In the genomic region with DNA sequence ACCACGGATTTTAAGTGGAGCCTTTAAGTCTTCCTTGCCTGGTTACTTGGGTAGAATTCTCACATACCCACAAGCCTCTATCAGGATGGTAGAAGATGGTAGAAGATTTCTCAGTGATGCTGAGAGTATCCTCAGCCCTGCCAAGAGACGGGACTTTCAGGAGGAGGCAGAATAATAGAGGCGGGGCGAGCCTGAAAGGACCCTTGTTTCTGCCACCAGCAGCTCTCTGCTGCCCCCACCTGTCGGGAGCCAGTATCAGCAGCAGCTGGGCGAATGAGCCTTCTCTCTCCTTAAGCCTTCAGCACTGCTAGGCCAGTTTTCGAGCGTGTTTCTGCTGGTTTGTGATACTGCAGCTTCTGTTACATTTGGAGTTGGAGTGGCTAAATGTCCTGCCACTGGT, we compare ENCODE assay signal across 8 mouse cellular contexts. TPM values are rescaled to one million over a fixed set of nuclear protein-coding genes. Genes with fewer than 3 reads are reported as not detected.
A peak's percentile ranks its signal among the peaks of the same experiment; 100 is the strongest.
DNase-seq lines count a peak whose midpoint lies in the region; ATAC-seq and TF ChIP-seq lines count a peak whose summit lies in the region.

No protein-coding gene starts in this region.

- H3K9ac ChIP-seq in forebrain, embryonic 15.5 days (replicated peaks): no peak overlapping the region
- H3K9ac ChIP-seq in liver, embryonic 11.5 days (ENCODE audit: low read depth, low read length): no peak overlapping the region
- H3K9ac ChIP-seq in neural tube, embryonic 14.5 days (replicated peaks; ENCODE audit: low read depth, low read length): no peak overlapping the region

- H3K36me3 ChIP-seq in forebrain, embryonic 15.5 days: no peaks in the 10 kb centered on the region
- H3K36me3 ChIP-seq in kidney, adult 2 months (ENCODE audit: control insufficient read depth, insufficient read depth, low read length): no peaks in the 10 kb centered on the region
- H3K36me3 ChIP-seq in liver, embryonic 11.5 days (ENCODE audit: control insufficient read depth, insufficient read depth, low read length): no peaks in the 10 kb centered on the region
- no peaks in the 10 kb centered on the region for H3K36me3 ChIP-seq in neural tube, embryonic 14.5 days (ENCODE audit: control insufficient read depth, insufficient read depth, low read length)

- WGBS in bone marrow, adult 2 months: 5% methylated on average over 8 of the region's 8 CpGs
- 5% methylated on average over 8 of the region's 8 CpGs for WGBS in forebrain, embryonic 15.5 days
- 6% methylated on average over 8 of the region's 8 CpGs for WGBS in kidney, adult 2 months
- 8% methylated on average over 8 of the region's 8 CpGs for WGBS in liver, embryonic 11.5 days
- WGBS in neural tube, embryonic 14.5 days: 11% methylated on average over 8 of the region's 8 CpGs

- H3K4me2 ChIP-seq in forebrain, embryonic 15.5 days (replicated peaks): no peak overlapping the region
- H3K4me2 ChIP-seq in liver, embryonic 11.5 days: no peak overlapping the region
- no peak overlapping the region for H3K4me2 ChIP-seq in neural tube, embryonic 14.5 days (ENCODE audit: low read depth, low read length)

- no peaks in the 10 kb centered on the region for H3K4me1 ChIP-seq in bone marrow, adult 2 months (ENCODE audit: control insufficient read depth, insufficient read depth, low read length)
- no peaks in the 10 kb centered on the region for H3K4me1 ChIP-seq in forebrain, embryonic 15.5 days
- H3K4me1 ChIP-seq in kidney, adult 2 months (ENCODE audit: control insufficient read depth, insufficient read depth, low read length): peaks cover 2% of the 10 kb centered on the region; the same call in 1 of the 2 replicates
- H3K4me1 ChIP-seq in liver, embryonic 11.5 days (replicated peaks; ENCODE audit: control insufficient read depth, insufficient read depth, low read length): no peaks in the 10 kb centered on the region
- H3K4me1 ChIP-seq in neural tube, embryonic 14.5 days (ENCODE audit: control insufficient read depth, insufficient read depth, low read length): no peaks in the 10 kb centered on the region

- peak; percentile 81 for TF ChIP-seq CTCF in bone marrow, adult 2 months (IDR thresholded peaks at IDR 0.05; ENCODE audit: control insufficient read depth, insufficient read depth, low read length)
- TF ChIP-seq CTCF in kidney, adult 2 months (conservative IDR thresholded peaks at IDR 0.05; ENCODE audit: insufficient read depth, insufficient read length, low read depth, low read length): peak; percentile 82

- H3K9me3 ChIP-seq in forebrain, embryonic 15.5 days: no peaks in the 10 kb centered on the region
- H3K9me3 ChIP-seq in liver, embryonic 11.5 days (ENCODE audit: control insufficient read depth, low read length): no peaks in the 10 kb centered on the region
- no peaks in the 10 kb centered on the region for H3K9me3 ChIP-seq in neural tube, embryonic 14.5 days (ENCODE audit: control insufficient read depth, low read length)

- H3K4me3 ChIP-seq in bone marrow, adult 2 months (replicated peaks; ENCODE audit: control insufficient read depth, low read depth, low read length): no peak overlapping the region
- no peak overlapping the region for H3K4me3 ChIP-seq in forebrain, embryonic 15.5 days
- no peak overlapping the region for H3K4me3 ChIP-seq in kidney, adult 2 months (ENCODE audit: insufficient read depth, low read depth, low read length)
- H3K4me3 ChIP-seq in liver, embryonic 11.5 days (ENCODE audit: low read depth, low read length): no peak overlapping the region
- no peak overlapping the region for H3K4me3 ChIP-seq in neural tube, embryonic 14.5 days (ENCODE audit: low read depth, low read length)

- peak; percentile 27; the same call in 1 of the 2 replicates for ATAC-seq in forebrain, embryonic 15.5 days (replicated peaks)
- no peak for ATAC-seq in liver, embryonic 11.5 days (replicated peaks; ENCODE audit: low FRiP score)
- 0 out of 2 replicates have a peak, but pooled peaks have one; percentile 22 for ATAC-seq in neural tube, embryonic 14.5 days (ENCODE audit: low read depth)

- no peak overlapping the region for H3K27ac ChIP-seq in bone marrow, adult 2 months (ENCODE audit: control insufficient read depth, insufficient read depth, low read depth, low read length, poor library complexity)
- H3K27ac ChIP-seq in forebrain, embryonic 15.5 days (replicated peaks): no peak overlapping the region
- no peak overlapping the region for H3K27ac ChIP-seq in kidney, adult 2 months (ENCODE audit: insufficient read depth, low read depth, low read length)
- H3K27ac ChIP-seq in liver, embryonic 11.5 days (ENCODE audit: low read depth, low read length): no peak overlapping the region
- H3K27ac ChIP-seq in neural tube, embryonic 14.5 days (ENCODE audit: low read depth, low read length): no peak overlapping the region

- DNase-seq in ovary, postnatal 36 days (ENCODE audit: low spot score): peak; percentile 72
- DNase-seq in ovary, postnatal 10 days (ENCODE audit: low spot score): no peak
- DNase-seq in kidney, adult 2 months: peak; percentile 64
- peak; percentile 67 for DNase-seq in liver, embryonic 11.5 days (ENCODE audit: low spot score)
- peak; percentile 64 for DNase-seq in urinary bladder, postnatal 25 days (ENCODE audit: low spot score)

- no peak for TF ChIP-seq POLR2A in bone marrow, adult 2 months (IDR thresholded peaks at IDR 0.05; ENCODE audit: borderline replicate concordance, control insufficient read depth, low read depth, low read length)
- TF ChIP-seq POLR2A in kidney, adult 2 months (IDR thresholded peaks at IDR 0.05; ENCODE audit: low read depth, low read length): no peak

- no peaks in the 10 kb centered on the region for H3K27me3 ChIP-seq in forebrain, embryonic 15.5 days
- no peaks in the 10 kb centered on the region for H3K27me3 ChIP-seq in kidney, adult 2 months (replicated peaks; ENCODE audit: control insufficient read depth, insufficient read depth, low read length)
- peaks cover 7% of the 10 kb centered on the region for H3K27me3 ChIP-seq in liver, embryonic 11.5 days (replicated peaks; ENCODE audit: control insufficient read depth, insufficient read depth, low read length)
- no peaks in the 10 kb centered on the region for H3K27me3 ChIP-seq in neural tube, embryonic 14.5 days (ENCODE audit: control insufficient read depth, insufficient read depth, low read length)

RNA-seq across cellular contexts. Expression of gene Plin1, which starts 3.5 kb away (rescaled TPM):
- 2.3 TPM in 1 of 2 replicates, not detected in the other for polyA plus RNA-seq in bone marrow, adult 2 months (2011; ENCODE audit: insufficient read depth, insufficient read length, low replicate concordance, missing spikeins)
- not detected in 2 replicates for polyA plus RNA-seq in forebrain, embryonic 15.5 days (2015; fragmentation: Nextera tagmentation; extraction: Ambion mirVana)
- 58.4 and 72.2 TPM in 2 replicates for polyA plus RNA-seq in kidney, adult 2 months (2012; rRNA removed)
- not detected in 2 replicates for polyA plus RNA-seq in liver, embryonic 11.5 days (2014; fragmentation: Nextera tagmentation; extraction: Ambion mirVana)
- polyA plus RNA-seq in neural tube, embryonic 14.5 days (2014; fragmentation: Nextera tagmentation; extraction: Ambion mirVana): 0.17 TPM in 1 of 2 replicates, not detected in the other

RNA-seq across cellular contexts. Expression of gene Kif7, which starts 13.6 kb away (rescaled TPM):
- polyA plus RNA-seq in bone marrow, adult 2 months (2011; ENCODE audit: insufficient read depth, insufficient read length, low replicate concordance, missing spikeins): 0.29 and 1.00 TPM in 2 replicates
- 3.3 and 3.4 TPM in 2 replicates for polyA plus RNA-seq in forebrain, embryonic 15.5 days (2015; fragmentation: Nextera tagmentation; extraction: Ambion mirVana)
- 0.81 and 0.92 TPM in 2 replicates for polyA plus RNA-seq in kidney, adult 2 months (2012; rRNA removed)
- 2.3 and 3.0 TPM in 2 replicates for polyA plus RNA-seq in liver, embryonic 11.5 days (2014; fragmentation: Nextera tagmentation; extraction: Ambion mirVana)
- 1.3 and 2.3 TPM in 2 replicates for polyA plus RNA-seq in neural tube, embryonic 14.5 days (2014; fragmentation: Nextera tagmentation; extraction: Ambion mirVana)

RNA-seq across cellular contexts. Expression of gene Pex11a, which starts 13.8 kb away (rescaled TPM):
- 3.4 and 4.9 TPM in 2 replicates for polyA plus RNA-seq in bone marrow, adult 2 months (2011; ENCODE audit: insufficient read depth, insufficient read length, low replicate concordance, missing spikeins)
- polyA plus RNA-seq in forebrain, embryonic 15.5 days (2015; fragmentation: Nextera tagmentation; extraction: Ambion mirVana): 16.9 and 18.8 TPM in 2 replicates
- polyA plus RNA-seq in kidney, adult 2 months (2012; rRNA removed): 40.6 and 41.0 TPM in 2 replicates
- polyA plus RNA-seq in liver, embryonic 11.5 days (2014; fragmentation: Nextera tagmentation; extraction: Ambion mirVana): 2.3 and 2.9 TPM in 2 replicates
- 13.4 and 16.2 TPM in 2 replicates for polyA plus RNA-seq in neural tube, embryonic 14.5 days (2014; fragmentation: Nextera tagmentation; extraction: Ambion mirVana)

RNA-seq across cellular contexts. Expression of gene Wdr93, which starts 13.8 kb away (rescaled TPM):
- not detected in 2 replicates for polyA plus RNA-seq in bone marrow, adult 2 months (2011; ENCODE audit: insufficient read depth, insufficient read length, low replicate concordance, missing spikeins)
- polyA plus RNA-seq in forebrain, embryonic 15.5 days (2015; fragmentation: Nextera tagmentation; extraction: Ambion mirVana): 0.23 and 0.85 TPM in 2 replicates
- polyA plus RNA-seq in kidney, adult 2 months (2012; rRNA removed): 1.1 TPM in 2 replicates
- polyA plus RNA-seq in liver, embryonic 11.5 days (2014; fragmentation: Nextera tagmentation; extraction: Ambion mirVana): 0.21 TPM in 1 of 2 replicates, not detected in the other
- 0.08 and 0.12 TPM in 2 replicates for polyA plus RNA-seq in neural tube, embryonic 14.5 days (2014; fragmentation: Nextera tagmentation; extraction: Ambion mirVana)

Comparison
In these comparisons a context has a peak if more than half of its experiments do, and no peak if none do; other contexts are left out.
1. RNA of gene Plin1, which starts 3.5 kb away (polyA plus RNA-seq): 58.4 to 72.2 TPM in kidney, adult 2 months; 2.3 TPM in bone marrow, adult 2 months, 0.17 TPM in neural tube, embryonic 14.5 days, not detected in forebrain, embryonic 15.5 days and not detected in liver, embryonic 11.5 days; every median in the first group is over 10 times any median in the second.